Mouse (Mus musculus): ENCODE results near the gene Plaa.

Plaa gene

GRCm38 (mm10) chr4:94554955-94555494 lies 48.0 kb downstream of the Plaa start:
- DNase-seq, result no peak

- no peak for DNase-seq
Observed at GRCm38 (mm10) chr4:94544321-94544720, 58.7 kb downstream of the Plaa start.

DNA sequence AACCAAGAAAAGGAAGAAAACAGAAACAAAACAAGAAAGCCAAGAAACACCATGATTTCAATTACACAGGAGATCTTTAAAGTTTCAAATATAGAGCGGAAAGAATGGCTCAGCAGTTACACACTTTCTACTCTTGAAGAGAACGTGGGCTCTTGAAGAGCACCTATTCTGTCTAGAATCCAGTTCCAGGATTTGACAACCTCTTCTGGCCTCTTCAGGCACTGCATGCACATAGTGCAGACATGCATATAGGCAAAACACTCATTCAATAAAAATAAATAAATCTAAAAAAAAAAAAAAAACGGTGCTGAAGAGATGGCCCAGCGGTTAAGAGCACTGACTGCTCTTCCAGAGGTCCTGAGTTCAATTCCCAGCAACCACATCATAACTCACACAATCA lies 60.0 kb downstream of the Plaa start:
- DNase-seq, result no peak

DNA sequence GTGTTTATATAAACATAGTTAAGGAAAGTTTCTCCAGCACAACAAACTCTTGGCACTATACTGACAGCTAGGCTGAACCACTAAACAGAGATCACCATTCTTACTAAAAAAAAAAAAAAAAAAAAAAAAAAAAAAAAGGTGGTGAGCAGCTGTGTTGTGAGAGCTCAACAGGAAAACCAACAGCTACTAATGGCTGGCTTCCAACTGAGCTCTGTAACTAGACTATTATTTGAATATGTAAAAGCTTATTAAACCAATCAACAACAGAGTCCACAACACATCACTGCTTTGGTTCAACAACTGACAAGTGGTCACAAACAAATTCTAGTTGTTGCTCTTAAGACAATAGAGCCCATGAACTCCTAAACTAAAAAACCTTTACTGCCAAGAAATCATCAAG lies 69.8 kb downstream of the Plaa start:
- DNase-seq, result no peak

- no peak for DNase-seq
Observed at GRCm38 (mm10) chr4:94529448-94529847, 73.6 kb downstream of the Plaa start.

DNA sequence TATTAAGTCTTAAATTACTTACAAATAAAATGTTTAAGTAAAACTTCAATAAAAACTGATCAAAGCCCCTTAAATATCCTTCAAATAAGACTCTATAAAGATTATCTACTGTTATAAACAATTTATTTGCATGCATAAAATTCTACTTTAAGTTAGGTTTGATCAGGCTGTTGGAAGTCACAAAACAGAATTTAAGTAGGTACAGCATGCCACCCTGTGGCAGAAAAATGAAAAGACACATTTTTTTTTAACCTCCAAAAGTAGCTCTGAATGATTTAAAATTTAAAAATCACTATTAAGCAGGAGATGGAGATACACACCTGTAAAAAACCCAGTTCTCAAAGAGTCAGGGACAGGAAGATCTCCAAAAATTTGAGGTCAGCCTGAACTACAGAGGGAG lies 79.7 kb downstream of the Plaa start:
- DNase-seq, result no peak

GRCm38 (mm10) chr4:94517631-94518030 lies 85.4 kb downstream of the Plaa start:
- DNase-seq, result peak; percentile 71 to 72

Data from kidney, postnatal 4 days (tissue).